Mouse (Mus musculus) gonadal fat pad, adult 2 months (tissue): ENCODE results near the gene Gdf3. TPM values are rescaled to one million over a fixed set of nuclear protein-coding genes. Genes with fewer than 3 reads are reported as not detected.
"Not testable (repeated sequence)": the region's sequence is repeated elsewhere in the genome, so short reads cannot be mapped to it uniquely, and the experiment has no call there.

Experiments
- DNase-seq: peaks from one replicate; pipeline ENCODE4 v3.0.0-alpha.2; 2012; ENCODE audit warnings: low read depth
- polyA plus RNA-seq: library from polyadenylated mRNA; depleted of rRNA; stranded (reverse); fragments of >200 nt; gene quantifications from 2 replicates; pipeline ENCODE4 v1.2.3, GENCODE M21; 2012; rRNA removed

Gdf3 gene
- polyA plus RNA-seq: 0.04 and 0.06 TPM in 2 replicates

GRCm38 (mm10) chr6:122609771-122610170 lies at the start of gene Gdf3:
Gene Gdf3 (minus strand): TSS chr6:122610087.
- no peak for DNase-seq

- no peak for DNase-seq
Measured at GRCm38 (mm10) chr6:122659567-122659966, 49.7 kb upstream of the Gdf3 start.

- DNase-seq: no peak
Measured at GRCm38 (mm10) chr6:122657630-122658029, 47.7 kb upstream of the Gdf3 start.

GRCm38 (mm10) chr6:122654301-122654700 lies 44.4 kb upstream of the Gdf3 start:
- no peak for DNase-seq

GRCm38 (mm10) chr6:122650398-122650980 lies 40.6 kb upstream of the Gdf3 start:
- DNase-seq: no peak

- DNase-seq: no peak
Measured at GRCm38 (mm10) chr6:122649903-122650302, 40.0 kb upstream of the Gdf3 start.

- DNase-seq: not testable (repeated sequence)
Measured at GRCm38 (mm10) chr6:122644196-122644595, 34.3 kb upstream of the Gdf3 start.

- DNase-seq: not testable (repeated sequence)
Measured at GRCm38 (mm10) chr6:122637566-122637965, 27.7 kb upstream of the Gdf3 start.

GRCm38 (mm10) chr6:122636666-122637065 lies 26.8 kb upstream of the Gdf3 start:
- DNase-seq: no peak

- DNase-seq: no peak
Measured at GRCm38 (mm10) chr6:122635315-122635714, 25.4 kb upstream of the Gdf3 start.

GRCm38 (mm10) chr6:122633411-122633810 lies 23.5 kb upstream of the Gdf3 start:
- no peak for DNase-seq

- DNase-seq: no peak
Measured at GRCm38 (mm10) chr6:122627469-122628108, 17.7 kb upstream of the Gdf3 start.

- no peak for DNase-seq
Measured at GRCm38 (mm10) chr6:122626110-122626509, 16.2 kb upstream of the Gdf3 start, which contains the start of gene Dppa3. Gene Dppa3 (plus strand): TSS chr6:122626410.

- no peak for DNase-seq
Measured at GRCm38 (mm10) chr6:122625156-122625555, 15.3 kb upstream of the Gdf3 start.

- DNase-seq: no peak
Measured at GRCm38 (mm10) chr6:122624480-122624879, 14.6 kb upstream of the Gdf3 start.

- no peak for DNase-seq
Measured at GRCm38 (mm10) chr6:122621066-122621465, 11.2 kb upstream of the Gdf3 start.

GRCm38 (mm10) chr6:122616022-122616421 lies 6.1 kb upstream of the Gdf3 start:
- no peak for DNase-seq

GRCm38 (mm10) chr6:122614047-122614446 lies 4.2 kb upstream of the Gdf3 start:
- DNase-seq: no peak

GRCm38 (mm10) chr6:122612426-122612825 lies 2.5 kb upstream of the Gdf3 start:
- DNase-seq: no peak

- no peak for DNase-seq
Measured at GRCm38 (mm10) chr6:122609377-122609728, 534 bp downstream of the Gdf3 start.

GRCm38 (mm10) chr6:122608434-122609376 lies 1.2 kb downstream of the Gdf3 start:
- no peak for DNase-seq

- no peak for DNase-seq
Measured at GRCm38 (mm10) chr6:122607700-122608099, 2.2 kb downstream of the Gdf3 start.

GRCm38 (mm10) chr6:122606661-122607060 lies 3.2 kb downstream of the Gdf3 start:
- DNase-seq: no peak
